Mouse (Mus musculus): ENCODE measurements around the gene Plcxd1.
"Not testable (repeated sequence)": the region's sequence is repeated elsewhere in the genome, so short reads cannot be mapped to it uniquely, and the experiment has no call there.

The Plcxd1 gene

GRCm38 (mm10) chr5:110106901-110107564 lies 7.3 kb downstream of the Plcxd1 start:
- no peak for DNase-seq (ENCODE audit: low spot score)

DNA sequence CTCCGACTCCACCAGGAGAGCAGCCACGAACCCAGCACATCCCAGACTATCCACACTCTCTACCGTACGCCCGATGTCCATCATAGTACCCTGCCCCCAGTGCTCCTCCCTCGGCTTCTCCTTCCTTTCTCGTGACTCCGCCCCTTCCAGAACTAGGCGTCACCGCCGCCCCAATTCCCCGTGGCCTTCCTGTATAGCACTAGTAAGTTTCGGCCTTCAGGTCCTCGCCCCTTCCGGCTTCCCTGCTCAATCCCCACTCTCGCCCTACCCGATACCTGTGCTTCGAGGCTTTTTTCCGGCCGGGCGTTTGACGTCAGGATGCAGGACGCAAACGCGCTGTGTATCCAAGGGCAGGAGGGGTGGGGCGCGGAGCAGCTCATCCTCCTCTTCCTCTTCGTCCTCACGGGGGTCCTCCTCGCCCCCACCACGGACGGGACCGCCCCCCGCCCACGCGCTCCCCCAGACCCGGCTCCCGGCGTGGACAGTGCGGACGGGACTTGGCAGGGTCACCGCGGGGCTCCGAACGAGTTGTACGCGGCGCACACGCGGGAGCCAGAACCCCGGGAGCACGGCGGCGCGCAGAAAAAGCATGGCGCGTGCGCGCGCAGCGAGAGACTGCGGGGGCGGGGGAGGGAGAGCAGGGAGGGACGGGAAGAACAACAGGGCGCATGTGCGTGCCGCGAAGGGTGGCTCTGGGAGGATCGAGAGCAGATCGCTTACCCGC lies 8.0 kb downstream of the Plcxd1 start, which contains the start of gene Gtpbp6:
Gene Gtpbp6, minus strand, starts transcription at position 617 of the 724 bp plus-strand sequence.
- DNase-seq (ENCODE audit: low spot score) = peak; percentile 96

GRCm38 (mm10) chr5:110108305-110108628 lies 8.5 kb downstream of the Plcxd1 start:
- DNase-seq (ENCODE audit: low spot score) = no peak

- peak; percentile 87 for DNase-seq (ENCODE audit: low spot score)
Observed at GRCm38 (mm10) chr5:110109991-110110441, 10.2 kb downstream of the Plcxd1 start, which contains the start of gene Zfp605. Zfp605 (plus strand) TSS chr5:110110092.

DNA sequence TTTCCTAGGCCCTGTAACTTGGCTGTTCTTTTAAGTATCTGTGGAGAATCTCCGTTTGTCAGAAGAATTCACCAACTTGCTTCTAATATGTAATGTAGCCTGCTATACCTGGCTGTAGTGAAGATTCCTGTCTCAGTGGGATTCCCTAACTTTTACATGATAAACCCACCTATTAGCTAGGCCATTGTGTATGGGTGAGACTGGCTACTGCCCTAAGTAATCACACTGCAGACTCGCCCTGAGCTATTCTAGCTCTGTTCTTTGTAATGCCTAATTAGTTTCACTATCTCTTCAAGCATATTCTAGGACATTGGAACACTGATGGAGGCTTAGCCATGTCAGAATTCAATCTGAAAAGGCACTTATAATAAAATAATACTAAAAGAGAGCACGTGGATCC lies 22.6 kb downstream of the Plcxd1 start:
- not testable (repeated sequence) for DNase-seq (ENCODE audit: low spot score)

DNA sequence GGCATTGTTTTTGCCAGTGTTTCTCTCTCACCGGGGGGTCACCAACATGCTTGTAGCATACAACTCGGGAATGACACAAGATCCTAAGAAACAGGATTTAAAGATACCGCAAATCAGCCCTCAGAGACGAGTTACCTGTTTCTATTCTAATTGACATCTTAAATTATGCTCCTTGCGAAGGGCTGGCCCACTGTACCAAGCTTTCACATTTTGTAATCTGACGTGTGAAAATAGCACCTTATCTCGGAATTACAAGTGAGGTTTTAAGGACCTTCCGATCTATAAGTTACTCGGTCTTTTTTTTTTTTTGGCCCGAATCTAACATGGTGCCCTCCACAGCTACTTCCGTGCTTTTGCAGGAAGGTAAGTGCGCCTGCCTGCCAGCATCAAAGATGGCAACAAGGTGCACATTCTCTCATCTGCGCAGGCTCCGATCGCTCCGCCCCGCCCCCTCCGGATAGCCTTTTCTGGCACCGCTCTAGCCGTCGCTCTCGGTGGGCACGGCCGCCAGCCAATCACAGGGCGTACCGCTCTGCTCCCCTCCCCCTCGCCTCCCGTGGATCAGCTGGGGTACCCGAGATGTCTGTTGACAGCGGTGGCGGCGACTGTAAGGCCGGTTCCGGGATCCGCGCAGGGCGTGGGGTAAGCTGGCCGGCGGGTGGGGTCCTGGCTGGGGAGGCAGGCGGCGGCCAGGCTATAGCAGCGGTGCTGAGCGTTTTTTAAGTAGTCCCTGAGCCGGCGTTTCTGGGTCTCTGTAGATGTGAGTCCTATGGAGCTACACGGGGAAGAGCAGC lies 35.7 kb downstream of the Plcxd1 start, which contains the start of gene Chfr:
Gene Chfr, plus strand, starts transcription at position 550 of the 794 bp plus-strand sequence.
- peak; percentile 98 for DNase-seq (ENCODE audit: low spot score)

DNA sequence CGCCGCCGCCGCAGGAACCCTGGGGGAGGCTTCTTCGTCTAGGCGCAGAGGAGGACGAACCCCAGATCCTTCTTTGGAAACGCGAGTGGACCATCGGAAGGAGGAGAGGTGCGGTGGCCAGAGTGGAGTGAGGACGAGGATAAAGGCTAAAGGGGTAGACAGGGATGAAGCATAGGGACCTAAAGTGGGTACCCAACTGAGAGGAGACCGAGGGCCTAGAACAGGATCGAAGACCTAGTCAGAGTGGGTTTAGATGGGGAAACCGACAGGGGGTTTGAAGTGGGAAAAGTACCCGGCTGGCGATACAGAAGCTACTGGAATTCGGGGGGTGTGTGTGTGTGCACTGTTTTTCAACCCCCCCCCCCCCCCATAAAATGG lies 36.3 kb downstream of the Plcxd1 start:
- DNase-seq (ENCODE audit: low spot score) = no peak

GRCm38 (mm10) chr5:110137816-110138215 lies 38.0 kb downstream of the Plcxd1 start:
- no peak for DNase-seq (ENCODE audit: low spot score)

GRCm38 (mm10) chr5:110139325-110139724 lies 39.6 kb downstream of the Plcxd1 start:
- DNase-seq (ENCODE audit: low spot score) = no peak

- no peak for DNase-seq (ENCODE audit: low spot score)
Observed at GRCm38 (mm10) chr5:110140424-110140823, 40.7 kb downstream of the Plcxd1 start.

DNA sequence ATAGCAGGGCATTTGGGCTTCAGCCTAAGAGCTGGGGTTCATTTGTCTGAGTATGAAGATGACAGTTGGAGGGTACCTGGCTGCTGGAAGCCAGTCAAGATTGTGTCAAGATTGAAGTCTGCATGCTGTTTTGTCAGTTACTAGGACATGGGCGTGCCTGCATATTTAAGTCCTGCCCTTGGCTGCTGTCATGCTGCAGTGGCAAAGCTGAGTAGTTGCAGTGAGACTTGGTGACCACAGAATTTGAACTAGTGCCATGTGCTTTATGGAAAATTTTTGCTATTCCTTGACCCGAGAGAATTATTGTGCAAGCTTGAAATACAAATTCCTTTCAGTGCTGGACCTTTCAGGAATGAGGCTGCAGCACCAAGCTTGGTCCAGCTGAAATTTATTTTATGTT lies 42.5 kb downstream of the Plcxd1 start:
- no peak for DNase-seq (ENCODE audit: low spot score)

DNA sequence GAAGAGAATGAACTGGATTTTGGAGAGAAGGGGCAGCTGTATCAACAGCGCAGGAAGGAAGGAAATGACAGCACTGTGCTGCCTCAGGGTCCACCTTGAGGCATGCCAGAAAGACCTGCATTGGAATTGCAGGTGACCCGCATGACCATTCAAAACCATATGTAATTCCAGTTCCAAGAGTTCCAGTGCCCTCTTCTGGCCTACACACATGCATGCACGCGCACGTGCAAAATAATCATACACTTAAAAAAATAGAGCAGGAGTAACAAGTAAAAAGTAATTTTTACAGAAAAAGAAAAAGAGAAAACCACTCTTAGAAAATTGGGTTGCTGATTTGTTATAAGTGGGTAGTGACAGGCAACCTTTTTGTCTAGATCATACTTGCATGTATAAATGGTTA lies 43.2 kb downstream of the Plcxd1 start:
- no peak for DNase-seq (ENCODE audit: low spot score)

Data from testis, postnatal 14 days (tissue).